Mouse (Mus musculus): ENCODE data around the gene Gng8. TPM values are rescaled to one million over a fixed set of nuclear protein-coding genes. Genes with fewer than 3 reads are reported as not detected.
A peak's percentile ranks its signal among the peaks of the same experiment; 100 is the strongest.

Gene Gng8
- polyA plus RNA-seq, 1 experiment: not detected

- WGBS: 96% methylated on average over 9 of the region's 9 CpGs
- H3K4me3 ChIP-seq (replicated peaks; ENCODE audit: control insufficient read depth, low read depth, low read length): no peak overlapping the region
- TF ChIP-seq CTCF (IDR thresholded peaks at IDR 0.05; ENCODE audit: control insufficient read depth, insufficient read depth, low read length) (no peak), POLR2A (IDR thresholded peaks at IDR 0.05; ENCODE audit: borderline replicate concordance, control insufficient read depth, low read depth, low read length) (no peak)
- H3K27ac ChIP-seq (ENCODE audit: control insufficient read depth, insufficient read depth, low read depth, low read length, poor library complexity): no peak overlapping the region
- H3K4me1 ChIP-seq (ENCODE audit: control insufficient read depth, insufficient read depth, low read length): peaks cover 2% of the 10 kb centered on the region
Observed at GRCm38 (mm10) chr7:16872478-16872877, 19.1 kb upstream of the Gng8 start.

GRCm38 (mm10) chr7:16873392-16873791 lies 18.2 kb upstream of the Gng8 start:
- Histone ChIP-seq H3K4me1 (ENCODE audit: control insufficient read depth, insufficient read depth, low read length) (peaks cover 2% of the 10 kb centered on the region), H3K27ac (ENCODE audit: control insufficient read depth, insufficient read depth, low read depth, low read length, poor library complexity) (no peak overlapping the region), H3K4me3 (replicated peaks; ENCODE audit: control insufficient read depth, low read depth, low read length) (no peak overlapping the region)
- TF ChIP-seq POLR2A (IDR thresholded peaks at IDR 0.05; ENCODE audit: borderline replicate concordance, control insufficient read depth, low read depth, low read length) (no peak), CTCF (IDR thresholded peaks at IDR 0.05; ENCODE audit: control insufficient read depth, insufficient read depth, low read length) (no peak)
- WGBS: 79% methylated on average over 4 of the region's 4 CpGs

GRCm38 (mm10) chr7:16874190-16874589 lies 17.4 kb upstream of the Gng8 start:
- Histone ChIP-seq H3K27ac (ENCODE audit: control insufficient read depth, insufficient read depth, low read depth, low read length, poor library complexity) (no peak overlapping the region), H3K4me3 (replicated peaks; ENCODE audit: control insufficient read depth, low read depth, low read length) (no peak overlapping the region), H3K4me1 (ENCODE audit: control insufficient read depth, insufficient read depth, low read length) (peaks cover 2% of the 10 kb centered on the region)
- WGBS: 3% methylated on average over 17 of the region's 17 CpGs
- TF ChIP-seq POLR2A (IDR thresholded peaks at IDR 0.05; ENCODE audit: borderline replicate concordance, control insufficient read depth, low read depth, low read length) (no peak), CTCF (IDR thresholded peaks at IDR 0.05; ENCODE audit: control insufficient read depth, insufficient read depth, low read length) (peak; percentile 94)

DNA sequence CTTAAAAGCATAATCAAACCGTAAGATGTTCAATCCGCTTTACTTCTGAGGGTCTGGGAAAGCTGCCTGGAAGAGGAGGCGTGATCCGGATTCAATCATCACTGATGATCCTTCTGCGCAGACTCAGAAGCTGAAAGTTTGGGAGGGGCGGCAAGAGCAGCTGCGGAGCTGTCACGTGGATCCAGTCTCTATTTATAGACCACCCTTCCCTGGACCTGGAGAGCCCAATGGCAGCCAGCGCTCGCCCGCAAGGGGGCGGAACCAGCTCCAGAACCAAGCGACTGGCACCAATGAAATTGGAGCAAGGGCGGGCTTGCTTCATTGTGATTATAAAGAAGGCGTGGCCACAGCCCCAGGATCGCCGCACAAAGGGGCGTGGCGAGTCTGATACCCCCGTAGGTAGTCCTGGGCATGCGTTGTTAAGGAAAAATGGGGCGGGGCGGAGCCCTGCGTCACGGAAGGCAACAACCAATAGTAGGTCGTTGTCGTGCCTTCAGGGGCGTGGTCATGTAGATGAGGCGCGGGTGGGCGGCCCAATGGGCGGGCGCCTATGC lies 16.8 kb upstream of the Gng8 start:
- Histone ChIP-seq H3K4me1 (ENCODE audit: control insufficient read depth, insufficient read depth, low read length) (peaks cover 2% of the 10 kb centered on the region), H3K27ac (ENCODE audit: control insufficient read depth, insufficient read depth, low read depth, low read length, poor library complexity) (no peak overlapping the region), H3K4me3 (replicated peaks; ENCODE audit: control insufficient read depth, low read depth, low read length) (peak overlapping the region; percentile 51)
- WGBS: under 1% methylated on average over 33 of the region's 33 CpGs
- TF ChIP-seq POLR2A (IDR thresholded peaks at IDR 0.05; ENCODE audit: borderline replicate concordance, control insufficient read depth, low read depth, low read length) (0 out of 2 replicates have a peak, but pooled peaks have one; percentile 5), CTCF (IDR thresholded peaks at IDR 0.05; ENCODE audit: control insufficient read depth, insufficient read depth, low read length) (no peak)

- peak within 1 kb of the TSS; percentile 51 for H3K4me3 ChIP-seq (replicated peaks; ENCODE audit: control insufficient read depth, low read depth, low read length)
- WGBS: 0% methylated on average over 1 of the region's 1 CpGs
- TF ChIP-seq CTCF (IDR thresholded peaks at IDR 0.05; ENCODE audit: control insufficient read depth, insufficient read depth, low read length) (no peak), POLR2A (IDR thresholded peaks at IDR 0.05; ENCODE audit: borderline replicate concordance, control insufficient read depth, low read depth, low read length) (no peak)
- no peak within 1 kb of the TSS; the same call in 1 of the 2 replicates for H3K27ac ChIP-seq (ENCODE audit: control insufficient read depth, insufficient read depth, low read depth, low read length, poor library complexity)
- H3K4me1 ChIP-seq (ENCODE audit: control insufficient read depth, insufficient read depth, low read length): peaks cover 2% of the 10 kb centered on the region
Observed at GRCm38 (mm10) chr7:16875310-16875325, 16.5 kb upstream of the Gng8 start, which contains the start of gene Dact3. Gene Dact3 (plus strand): TSS chr7:16875317.

DNA sequence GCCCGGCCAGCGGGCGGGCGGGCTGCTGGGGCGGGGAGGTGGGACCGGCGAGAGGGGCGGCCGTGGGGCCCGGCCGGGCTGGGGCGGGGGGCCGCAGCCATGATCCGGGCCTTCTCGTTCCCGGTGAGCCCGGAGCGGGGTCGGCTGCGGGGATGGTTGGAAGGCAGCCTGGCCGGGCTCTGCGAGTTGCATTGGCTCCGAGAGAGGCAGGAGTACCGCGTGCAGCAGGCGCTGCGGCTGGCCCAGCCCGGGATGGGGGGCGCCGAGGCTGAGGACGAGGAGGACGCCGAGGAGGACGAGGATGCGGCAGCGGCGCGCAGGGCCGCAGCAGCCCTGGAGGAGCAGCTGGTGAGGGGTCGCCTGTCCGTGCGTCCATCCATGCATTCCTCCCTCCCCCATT lies 16.3 kb upstream of the Gng8 start:
- Histone ChIP-seq H3K27ac (ENCODE audit: control insufficient read depth, insufficient read depth, low read depth, low read length, poor library complexity) (no peak overlapping the region; the same call in 1 of the 2 replicates), H3K4me3 (replicated peaks; ENCODE audit: control insufficient read depth, low read depth, low read length) (peak overlapping the region; percentile 21), H3K4me1 (ENCODE audit: control insufficient read depth, insufficient read depth, low read length) (peaks cover 2% of the 10 kb centered on the region)
- TF ChIP-seq POLR2A (IDR thresholded peaks at IDR 0.05; ENCODE audit: borderline replicate concordance, control insufficient read depth, low read depth, low read length) (no peak), CTCF (IDR thresholded peaks at IDR 0.05; ENCODE audit: control insufficient read depth, insufficient read depth, low read length) (no peak)
- WGBS: under 1% methylated on average over 42 of the region's 42 CpGs

GRCm38 (mm10) chr7:16876006-16876405 lies 15.6 kb upstream of the Gng8 start:
- 36% methylated on average over 11 of the region's 11 CpGs for WGBS
- Histone ChIP-seq H3K27ac (ENCODE audit: control insufficient read depth, insufficient read depth, low read depth, low read length, poor library complexity) (no peak overlapping the region), H3K4me1 (ENCODE audit: control insufficient read depth, insufficient read depth, low read length) (peaks cover 2% of the 10 kb centered on the region), H3K4me3 (replicated peaks; ENCODE audit: control insufficient read depth, low read depth, low read length) (no peak overlapping the region)
- TF ChIP-seq CTCF (IDR thresholded peaks at IDR 0.05; ENCODE audit: control insufficient read depth, insufficient read depth, low read length) (no peak), POLR2A (IDR thresholded peaks at IDR 0.05; ENCODE audit: borderline replicate concordance, control insufficient read depth, low read depth, low read length) (no peak)

DNA sequence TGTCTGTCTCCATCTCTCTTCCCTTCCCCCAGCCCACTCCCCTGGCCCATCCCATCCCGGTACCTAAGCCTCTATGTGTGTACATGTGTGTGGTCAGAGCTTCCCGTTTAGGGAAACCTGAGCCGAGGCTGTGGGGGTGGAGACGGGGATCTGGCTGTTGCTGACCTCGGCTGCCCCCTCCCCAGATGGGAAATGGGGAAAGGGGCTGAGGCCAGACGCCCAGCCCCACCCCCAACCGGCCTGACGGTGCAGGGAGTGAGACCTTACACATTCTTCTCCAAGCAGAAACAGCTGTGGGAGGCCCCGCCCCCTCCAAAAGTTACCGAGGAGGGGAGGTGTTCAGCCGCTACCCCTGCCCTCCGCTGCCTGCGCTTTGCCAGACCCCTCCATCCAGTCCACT lies 15.0 kb upstream of the Gng8 start:
- WGBS: 10% methylated on average over 13 of the region's 13 CpGs
- no peak overlapping the region for H3K27ac ChIP-seq (ENCODE audit: control insufficient read depth, insufficient read depth, low read depth, low read length, poor library complexity)

GRCm38 (mm10) chr7:16877717-16878116 lies 13.9 kb upstream of the Gng8 start:
- Histone ChIP-seq H3K27ac (ENCODE audit: control insufficient read depth, insufficient read depth, low read depth, low read length, poor library complexity) (no peak overlapping the region), H3K4me3 (replicated peaks; ENCODE audit: control insufficient read depth, low read depth, low read length) (no peak overlapping the region), H3K4me1 (ENCODE audit: control insufficient read depth, insufficient read depth, low read length) (peaks cover 2% of the 10 kb centered on the region)
- TF ChIP-seq CTCF (IDR thresholded peaks at IDR 0.05; ENCODE audit: control insufficient read depth, insufficient read depth, low read length) (no peak), POLR2A (IDR thresholded peaks at IDR 0.05; ENCODE audit: borderline replicate concordance, control insufficient read depth, low read depth, low read length) (no peak)
- 75% methylated on average over 3 of the region's 3 CpGs for WGBS

More for the DNA sequence above, 15.0 kb upstream of the Gng8 start:
- no peak for TF ChIP-seq CTCF (IDR thresholded peaks at IDR 0.05; ENCODE audit: control insufficient read depth, insufficient read depth, low read length)
- no peak for TF ChIP-seq POLR2A (IDR thresholded peaks at IDR 0.05; ENCODE audit: borderline replicate concordance, control insufficient read depth, low read depth, low read length)
- no peak overlapping the region for H3K4me3 ChIP-seq (replicated peaks; ENCODE audit: control insufficient read depth, low read depth, low read length)
- peaks cover 2% of the 10 kb centered on the region for H3K4me1 ChIP-seq (ENCODE audit: control insufficient read depth, insufficient read depth, low read length)

All from bone marrow, adult 2 months (tissue).